ENCODE assay signal across 22 mouse cellular contexts in the genomic region with DNA sequence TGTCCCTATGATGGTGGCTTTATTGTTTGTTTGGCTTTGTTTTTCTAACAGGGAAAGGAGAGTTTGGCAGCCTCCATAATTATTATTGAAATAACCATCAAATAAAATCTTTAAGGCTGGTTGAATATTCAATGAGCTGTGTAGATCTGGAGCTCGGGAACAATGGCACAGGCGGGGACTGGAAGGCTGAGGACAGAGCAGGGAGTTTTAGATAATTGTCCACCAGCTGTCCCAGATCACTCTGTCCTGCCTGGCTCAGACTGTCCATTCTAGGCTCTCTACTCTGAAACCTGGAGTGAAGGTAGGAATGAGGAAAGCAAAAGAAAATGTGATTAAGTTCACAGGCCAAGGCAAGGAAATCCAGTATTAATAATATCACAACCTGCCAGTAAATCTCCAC.
DNase-seq lines count a peak whose midpoint lies in the region; ATAC-seq lines count a peak whose summit lies in the region.
"Had no signal": no experiment of that assay in that cellular context is flagged by ENCODE, and none has a peak within 500 bp of the region (broad histone marks: within the 10 kb centered on the region; RNA-seq: fewer than 3 reads in every experiment).

No protein-coding gene starts in this region.

- H3K9me3 ChIP-seq in midbrain, embryonic 12.5 days: no peaks in the 10 kb centered on the region
- no peaks in the 10 kb centered on the region for H3K9me3 ChIP-seq in midbrain, embryonic 13.5 days
- no peaks in the 10 kb centered on the region for H3K9me3 ChIP-seq in limb, embryonic 12.5 days
- H3K9me3 ChIP-seq in forebrain, embryonic 12.5 days: no peaks in the 10 kb centered on the region
- H3K9me3 ChIP-seq: embryonic facial prominence, embryonic 13.5 days; embryonic facial prominence, embryonic 15.5 days; forebrain, embryonic 10.5 days; forebrain, embryonic 13.5 days; forebrain, embryonic 15.5 days had no signal

- H3K4me2 ChIP-seq in midbrain, embryonic 12.5 days (replicated peaks): no peak overlapping the region
- H3K4me2 ChIP-seq in midbrain, embryonic 13.5 days (replicated peaks): no peak overlapping the region
- H3K4me2 ChIP-seq in limb, embryonic 12.5 days: no peak overlapping the region
- H3K4me2 ChIP-seq in forebrain, embryonic 12.5 days: no peak overlapping the region
- H3K4me2 ChIP-seq: embryonic facial prominence, embryonic 13.5 days; embryonic facial prominence, embryonic 15.5 days; forebrain, embryonic 13.5 days; forebrain, embryonic 15.5 days had no signal

- peaks cover 15% of the 10 kb centered on the region for H3K4me1 ChIP-seq in midbrain, embryonic 12.5 days
- H3K4me1 ChIP-seq in midbrain, embryonic 13.5 days (replicated peaks): peaks cover 7% of the 10 kb centered on the region; the same call in 1 of the 2 replicates
- H3K4me1 ChIP-seq in limb, embryonic 12.5 days (replicated peaks): peaks cover 39% of the 10 kb centered on the region
- peaks cover 7% of the 10 kb centered on the region for H3K4me1 ChIP-seq in forebrain, embryonic 12.5 days
- H3K4me1 ChIP-seq: embryonic facial prominence, embryonic 13.5 days; embryonic facial prominence, embryonic 15.5 days; forebrain, embryonic 13.5 days; forebrain, embryonic 15.5 days had no signal

- H3K9ac ChIP-seq in midbrain, embryonic 12.5 days (replicated peaks): no peak overlapping the region
- H3K9ac ChIP-seq in midbrain, embryonic 13.5 days (replicated peaks): no peak overlapping the region
- H3K9ac ChIP-seq in limb, embryonic 12.5 days (replicated peaks): no peak overlapping the region
- H3K9ac ChIP-seq in forebrain, embryonic 12.5 days: no peak overlapping the region
- H3K9ac ChIP-seq: embryonic facial prominence, embryonic 13.5 days; embryonic facial prominence, embryonic 15.5 days; forebrain, embryonic 13.5 days; forebrain, embryonic 15.5 days had no signal

- H3K36me3 ChIP-seq in midbrain, embryonic 12.5 days: no peaks in the 10 kb centered on the region
- H3K36me3 ChIP-seq in midbrain, embryonic 13.5 days: no peaks in the 10 kb centered on the region
- no peaks in the 10 kb centered on the region for H3K36me3 ChIP-seq in limb, embryonic 12.5 days
- H3K36me3 ChIP-seq in forebrain, embryonic 12.5 days (replicated peaks): no peaks in the 10 kb centered on the region
- H3K36me3 ChIP-seq: embryonic facial prominence, embryonic 13.5 days; embryonic facial prominence, embryonic 15.5 days; forebrain, embryonic 10.5 days; forebrain, embryonic 15.5 days had no signal

- H3K4me3 ChIP-seq in midbrain, embryonic 12.5 days: no peak overlapping the region
- no peak overlapping the region for H3K4me3 ChIP-seq in midbrain, embryonic 13.5 days (replicated peaks)
- no peak overlapping the region for H3K4me3 ChIP-seq in limb, embryonic 12.5 days (replicated peaks)
- H3K4me3 ChIP-seq in forebrain, embryonic 12.5 days (replicated peaks): no peak overlapping the region
- H3K4me3 ChIP-seq: embryonic facial prominence, embryonic 13.5 days; embryonic facial prominence, embryonic 15.5 days; erythroblast, embryonic 14.5 days; forebrain, embryonic 10.5 days; forebrain, embryonic 13.5 days; forebrain, embryonic 15.5 days had no signal

- WGBS in midbrain, embryonic 12.5 days: 30% methylated on average over 2 of the region's 2 CpGs
- 17% methylated on average over 2 of the region's 2 CpGs for WGBS in midbrain, embryonic 13.5 days
- 45% methylated on average over 2 of the region's 2 CpGs for WGBS in limb, embryonic 12.5 days
- WGBS in forebrain, embryonic 12.5 days: 17% methylated on average over 2 of the region's 2 CpGs

- no peak overlapping the region for H3K27ac ChIP-seq in midbrain, embryonic 12.5 days (replicated peaks)
- no peak overlapping the region for H3K27ac ChIP-seq in midbrain, embryonic 13.5 days
- H3K27ac ChIP-seq in limb, embryonic 12.5 days: peak overlapping the region; percentile 78; the same call in 1 of the 2 replicates
- H3K27ac ChIP-seq in forebrain, embryonic 12.5 days: no peak overlapping the region
- H3K27ac ChIP-seq: embryonic facial prominence, embryonic 13.5 days; embryonic facial prominence, embryonic 15.5 days; forebrain, embryonic 10.5 days; forebrain, embryonic 13.5 days; forebrain, embryonic 15.5 days had no signal

- no peaks in the 10 kb centered on the region for H3K27me3 ChIP-seq in midbrain, embryonic 12.5 days
- H3K27me3 ChIP-seq in midbrain, embryonic 13.5 days: no peaks in the 10 kb centered on the region
- H3K27me3 ChIP-seq in limb, embryonic 12.5 days: no peaks in the 10 kb centered on the region
- H3K27me3 ChIP-seq in forebrain, embryonic 12.5 days: peaks cover 3% of the 10 kb centered on the region; the same call in 1 of the 2 replicates
- H3K27me3 ChIP-seq: embryonic facial prominence, embryonic 13.5 days; embryonic facial prominence, embryonic 15.5 days; forebrain, embryonic 13.5 days; forebrain, embryonic 15.5 days had no signal

- DNase-seq in retina, postnatal 1 day: peak; percentile 31
- DNase-seq in urinary bladder, adult 18-20 months (ENCODE audit: low spot score in 2 of 2): no peak
- DNase-seq: adrenal gland, adult 2 months; adrenal gland, postnatal 10 days; adrenal gland, postnatal 25 days; cerebellum, adult 11 months; cerebellum, adult 18-20 months; cerebellum, adult 8-10 months; cerebellum, adult 9-11 months; cerebellum, postnatal 14 days; cerebellum, postnatal 36 days; embryo, embryonic 11 days had no signal

- 0 out of 2 replicates have a peak, but pooled peaks have one; percentile 52 for ATAC-seq in midbrain, embryonic 12.5 days (ENCODE audit: low FRiP score, low read depth)
- no peak for ATAC-seq in midbrain, embryonic 13.5 days
- no peak for ATAC-seq in limb, embryonic 12.5 days (ENCODE audit: insufficient number of reproducible peaks, insufficient read depth, low FRiP score, low TSS enrichment, low read depth)
- ATAC-seq in forebrain, embryonic 12.5 days (ENCODE audit: low FRiP score): no peak
- ATAC-seq: forebrain, embryonic 13.5 days; forebrain, embryonic 15.5 days had no signal
